ENCODE assay signal across 13 mouse cellular contexts in genomic region chr12:3316083-3316482, GRCm38 (mm10). TPM values are rescaled to one million over a fixed set of nuclear protein-coding genes. Genes with fewer than 3 reads are reported as not detected.
A peak's percentile ranks its signal among the peaks of the same experiment; 100 is the strongest.
DNase-seq lines count a peak whose midpoint lies in the region; ATAC-seq lines count a peak whose summit lies in the region.
"Had no signal": no experiment of that assay in that cellular context is flagged by ENCODE, and none has a peak within 500 bp of the region (broad histone marks: within the 10 kb centered on the region; RNA-seq: fewer than 3 reads in every experiment).

No protein-coding gene starts in this region.

- H3K27ac ChIP-seq in heart, embryonic 12.5 days (ENCODE audit: poor library complexity, severe bottlenecking), result no peak overlapping the region
- no peak overlapping the region for H3K27ac ChIP-seq in limb, embryonic 13.5 days
- H3K27ac ChIP-seq in limb, embryonic 10.5 days, result no peak overlapping the region
- H3K27ac ChIP-seq: hindbrain, embryonic 15.5 days; liver, embryonic 13.5 days; midbrain, embryonic 13.5 days had no signal

- DNase-seq in heart, adult 18-20 months, result peak; percentile 34 to 48
- DNase-seq in limb, embryonic 10.5 days (ENCODE audit: low spot score), result no peak
- DNase-seq in gastrocnemius, adult 8-10 months (ENCODE audit: low spot score in 2 of 2), result peak; percentile 52 to 73
- peak; percentile 89 for DNase-seq in skeletal muscle tissue, adult 2 months (ENCODE audit: low read depth, low spot score)
- no peak for DNase-seq in right cerebral cortex, postnatal 4 days
- DNase-seq in retina, postnatal 1 day, result no peak
- DNase-seq: cerebellum, postnatal 36 days; layer of hippocampus, adult 9-11 months; liver, embryonic 13.5 days had no signal

- H3K4me1 ChIP-seq in heart, embryonic 12.5 days (replicated peaks), result no peaks in the 10 kb centered on the region
- no peaks in the 10 kb centered on the region for H3K4me1 ChIP-seq in limb, embryonic 13.5 days
- no peaks in the 10 kb centered on the region for H3K4me1 ChIP-seq in limb, embryonic 10.5 days
- H3K4me1 ChIP-seq: hindbrain, embryonic 15.5 days; midbrain, embryonic 13.5 days had no signal

- H3K27me3 ChIP-seq in heart, embryonic 12.5 days (replicated peaks), result no peaks in the 10 kb centered on the region
- no peaks in the 10 kb centered on the region for H3K27me3 ChIP-seq in limb, embryonic 13.5 days
- no peaks in the 10 kb centered on the region for H3K27me3 ChIP-seq in limb, embryonic 10.5 days (ENCODE audit: low read depth, poor library complexity, severe bottlenecking)
- H3K27me3 ChIP-seq: hindbrain, embryonic 15.5 days; liver, embryonic 13.5 days; midbrain, embryonic 13.5 days had no signal

- H3K36me3 ChIP-seq in heart, embryonic 12.5 days, result no peaks in the 10 kb centered on the region
- no peaks in the 10 kb centered on the region for H3K36me3 ChIP-seq in limb, embryonic 13.5 days
- no peaks in the 10 kb centered on the region for H3K36me3 ChIP-seq in limb, embryonic 10.5 days
- H3K36me3 ChIP-seq: hindbrain, embryonic 15.5 days; liver, embryonic 13.5 days; midbrain, embryonic 13.5 days had no signal

- no peak overlapping the region for H3K4me3 ChIP-seq in heart, embryonic 12.5 days
- no peak overlapping the region for H3K4me3 ChIP-seq in limb, embryonic 13.5 days
- H3K4me3 ChIP-seq in limb, embryonic 10.5 days, result no peak overlapping the region
- H3K4me3 ChIP-seq: hindbrain, embryonic 15.5 days; liver, embryonic 13.5 days; midbrain, embryonic 13.5 days had no signal

- H3K4me2 ChIP-seq in heart, embryonic 12.5 days, result no peak overlapping the region
- no peak overlapping the region for H3K4me2 ChIP-seq in limb, embryonic 13.5 days (replicated peaks)
- H3K4me2 ChIP-seq: hindbrain, embryonic 15.5 days; liver, embryonic 13.5 days; midbrain, embryonic 13.5 days had no signal

- 35% methylated on average over 2 of the region's 2 CpGs for WGBS in heart, embryonic 12.5 days
- 36% methylated on average over 2 of the region's 2 CpGs for WGBS in limb, embryonic 13.5 days
- WGBS in limb, embryonic 10.5 days, result 72% methylated on average over 2 of the region's 2 CpGs

- no peak overlapping the region for H3K9ac ChIP-seq in heart, embryonic 12.5 days
- H3K9ac ChIP-seq in limb, embryonic 13.5 days, result no peak overlapping the region
- H3K9ac ChIP-seq: hindbrain, embryonic 15.5 days; liver, embryonic 13.5 days; midbrain, embryonic 13.5 days had no signal

- no peak for ATAC-seq in heart, embryonic 12.5 days (ENCODE audit: insufficient number of reproducible peaks, low FRiP score)
- 0 out of 2 replicates have a peak, but pooled peaks have one; percentile 28 for ATAC-seq in limb, embryonic 13.5 days (ENCODE audit: low FRiP score, low read depth)
- ATAC-seq: midbrain, embryonic 13.5 days had no signal

- H3K9me3 ChIP-seq in heart, embryonic 12.5 days (replicated peaks), result no peaks in the 10 kb centered on the region
- H3K9me3 ChIP-seq in limb, embryonic 13.5 days, result no peaks in the 10 kb centered on the region
- H3K9me3 ChIP-seq in limb, embryonic 10.5 days (replicated peaks), result no peaks in the 10 kb centered on the region
- H3K9me3 ChIP-seq: hindbrain, embryonic 15.5 days; liver, embryonic 13.5 days; midbrain, embryonic 13.5 days had no signal

RNA-seq across cellular contexts. Expression of gene Rab10, which starts 6.3 kb away (rescaled TPM):
- 100 to 1,000 TPM; 124 to 126 TPM for total RNA-seq in heart, adult 18-20 months (2021)
- polyA plus RNA-seq in heart, embryonic 12.5 days (2016; fragmentation: Nextera tagmentation; extraction: Ambion mirVana), result 94.8 and 96.3 TPM in 2 replicates
- polyA plus RNA-seq in limb, embryonic 13.5 days (2015; fragmentation: Nextera tagmentation; extraction: Ambion mirVana), result 78.2 and 80.0 TPM in 2 replicates
- polyA plus RNA-seq in limb, embryonic 10.5 days (2016; fragmentation: Nextera tagmentation; extraction: Ambion mirVana), result 67.2 and 74.8 TPM in 2 replicates
- 100 to 1,000 TPM; 283 to 320 (median 303) TPM for total RNA-seq in gastrocnemius, adult 8-10 months (2022)

RNA-seq across cellular contexts. Expression of gene Kif3c, which starts 48.8 kb away (rescaled TPM):
- 1 to 10 TPM; 5.4 to 6.4 TPM for total RNA-seq in heart, adult 18-20 months (2021)
- polyA plus RNA-seq in heart, embryonic 12.5 days (2016; fragmentation: Nextera tagmentation; extraction: Ambion mirVana), result 8.6 and 10.7 TPM in 2 replicates
- 15.8 and 19.1 TPM in 2 replicates for polyA plus RNA-seq in limb, embryonic 13.5 days (2015; fragmentation: Nextera tagmentation; extraction: Ambion mirVana)
- polyA plus RNA-seq in limb, embryonic 10.5 days (2016; fragmentation: Nextera tagmentation; extraction: Ambion mirVana), result 13.2 and 16.4 TPM in 2 replicates
- 10 to 100 TPM; 27.2 to 48.0 (median 33.1) TPM for total RNA-seq in gastrocnemius, adult 8-10 months (2022)

Comparison
In these comparisons a context has a peak if more than half of its experiments do, and no peak if none do; other contexts are left out.
1. DNase-seq: peak in heart, adult 18-20 months (2 of 2), gastrocnemius, adult 8-10 months (2 of 2) and skeletal muscle tissue, adult 2 months (single experiment); none in limb, embryonic 10.5 days (single experiment), right cerebral cortex, postnatal 4 days (single experiment) and retina, postnatal 1 day (single experiment).